Mouse (Mus musculus) ovary, postnatal 10 days (tissue): ENCODE results near the gene Cers5.
"Not testable (repeated sequence)": the region's sequence is repeated elsewhere in the genome, so short reads cannot be mapped to it uniquely, and the experiment has no call there.

Experiments used
- DNase-seq: peaks from one replicate; pipeline ENCODE4 v3.0.0; 2022; ENCODE audit warnings: low spot score

The Cers5 gene

GRCm38 (mm10) chr15:99708176-99708575, 64.5 kb downstream of the Cers5 start:
- no peak for DNase-seq

GRCm38 (mm10) chr15:99705440-99706048, 67.1 kb downstream of the Cers5 start, which contains the start of gene Gm17349:
Gene Gm17349 (minus strand): TSS chr15:99705490.
- DNase-seq: no peak

GRCm38 (mm10) chr15:99704881-99705280, 67.8 kb downstream of the Cers5 start:
- DNase-seq: no peak

DNA sequence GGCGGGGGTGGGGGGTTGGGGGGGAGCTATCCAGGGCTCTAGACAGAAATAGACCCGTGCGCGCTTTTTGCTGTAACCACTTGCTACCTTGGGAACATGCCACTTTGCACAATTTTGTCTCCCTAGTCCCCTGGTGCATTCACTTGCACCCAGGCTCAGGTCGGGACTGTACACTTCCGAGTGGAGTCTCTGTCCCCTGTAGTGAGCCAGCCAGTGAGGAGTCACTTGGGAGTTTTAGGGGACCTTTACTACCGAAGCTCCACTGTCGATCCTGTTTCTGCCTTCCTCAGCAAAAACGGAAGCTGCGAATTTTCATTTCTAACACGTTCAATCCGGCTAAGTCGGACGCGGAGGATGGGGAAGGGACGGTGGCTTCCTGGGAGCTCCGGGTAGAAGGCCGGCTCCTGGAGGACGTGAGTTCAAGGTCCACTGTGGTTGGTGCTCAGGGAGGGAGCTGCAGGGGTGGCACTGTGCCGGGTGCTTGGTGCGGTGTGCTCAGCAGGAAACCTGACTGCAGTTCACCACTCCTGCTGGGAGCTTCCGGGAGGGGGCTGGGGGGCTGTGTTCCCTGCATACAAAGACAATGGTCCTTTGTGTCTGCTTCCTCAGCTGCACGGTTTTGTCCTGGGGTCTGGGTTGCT, 68.5 kb downstream of the Cers5 start:
- no peak for DNase-seq

DNA sequence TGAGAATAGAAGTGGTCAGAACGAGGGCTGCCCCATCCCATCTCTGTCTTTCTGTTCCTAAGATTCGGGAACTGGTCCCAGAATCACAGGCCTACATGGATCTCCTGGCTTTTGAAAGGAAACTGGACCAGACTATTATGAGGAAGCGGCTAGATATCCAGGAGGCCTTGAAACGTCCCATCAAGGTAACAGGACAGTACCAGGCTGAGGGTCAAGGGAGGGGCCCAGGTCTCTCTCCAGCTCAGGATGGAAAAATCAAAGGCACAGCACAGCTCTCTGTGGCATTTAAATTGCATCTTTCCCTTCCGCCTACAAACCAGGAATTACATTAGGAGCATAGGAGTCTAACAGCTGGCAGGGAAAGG, 69.0 kb downstream of the Cers5 start:
- no peak for DNase-seq

- DNase-seq: no peak
These were observed 69.6 kb downstream of the Cers5 start for GRCm38 (mm10) chr15:99703104-99703503.

DNA sequence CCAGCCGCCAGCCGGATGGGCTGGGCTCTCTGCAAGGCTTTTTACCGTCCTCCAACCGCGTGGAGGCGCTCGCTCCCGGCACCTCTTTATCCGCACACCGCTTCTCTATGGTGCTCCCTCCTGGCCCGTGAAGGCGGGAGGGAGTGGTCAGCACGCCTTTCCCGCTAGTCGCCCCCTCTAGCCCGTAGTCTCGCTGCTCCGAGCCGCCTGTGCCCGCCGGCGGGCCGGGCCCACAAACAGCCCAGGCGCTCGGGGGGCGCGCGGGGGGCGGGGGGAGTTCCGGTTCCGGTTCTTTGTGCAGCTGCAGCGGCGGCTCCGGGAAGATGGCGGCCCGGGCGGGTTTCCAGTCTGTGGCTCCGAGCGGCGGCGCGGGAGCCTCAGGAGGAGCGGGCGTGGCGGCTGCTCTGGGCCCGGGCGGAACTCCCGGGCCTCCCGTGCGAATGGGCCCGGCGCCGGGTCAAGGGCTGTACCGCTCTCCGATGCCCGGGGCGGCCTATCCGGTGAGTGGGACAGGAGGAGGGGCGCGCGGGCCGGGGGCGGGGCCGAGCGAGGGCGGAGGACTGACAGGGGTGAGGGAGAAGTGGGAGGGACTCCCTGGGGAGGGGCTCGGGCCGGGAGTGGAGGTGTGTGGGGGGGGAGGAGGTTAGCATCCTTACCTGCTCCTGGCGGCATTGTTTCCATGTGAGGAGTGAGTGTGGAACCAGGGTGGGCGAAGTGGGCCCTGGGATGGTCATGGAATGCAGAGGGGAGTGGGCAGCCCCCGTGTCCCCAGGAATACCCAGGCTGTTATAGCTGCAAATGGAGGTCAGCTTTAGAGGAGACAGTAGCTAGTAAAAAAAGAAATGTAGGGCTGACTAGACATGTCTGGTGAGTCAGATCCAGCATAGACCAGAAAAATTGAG, 70.4 kb downstream of the Cers5 start, which contains the start of gene Smarcd1:
TSS of gene Smarcd1 (plus strand) at position 131 of the 902 bp plus-strand sequence.
- DNase-seq: peak; percentile 95

- not testable (repeated sequence) for DNase-seq
These were observed 71.1 kb downstream of the Cers5 start for GRCm38 (mm10) chr15:99701640-99701998.

- no peak for DNase-seq
These were observed 72.2 kb downstream of the Cers5 start for GRCm38 (mm10) chr15:99700219-99701106.

DNA sequence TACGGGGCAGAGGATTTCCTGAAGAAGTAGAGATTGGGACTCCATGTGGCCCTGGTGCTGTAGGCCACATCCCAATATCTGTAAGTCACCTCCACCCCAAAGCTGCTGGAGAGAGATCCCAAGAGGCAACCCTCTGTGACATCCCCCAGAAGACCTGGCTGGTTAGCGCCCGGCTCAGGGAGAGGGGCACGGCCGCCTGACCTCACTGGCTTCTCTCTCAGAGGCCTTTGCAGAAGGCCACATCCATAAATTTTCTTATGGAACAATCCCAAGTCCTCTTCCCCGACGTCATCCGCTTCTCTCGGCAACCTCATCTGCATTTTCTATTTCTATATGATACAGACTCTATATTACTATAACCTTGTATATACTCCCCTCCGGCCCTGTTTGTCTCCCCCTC, 73.0 kb downstream of the Cers5 start:
- DNase-seq: no peak

DNA sequence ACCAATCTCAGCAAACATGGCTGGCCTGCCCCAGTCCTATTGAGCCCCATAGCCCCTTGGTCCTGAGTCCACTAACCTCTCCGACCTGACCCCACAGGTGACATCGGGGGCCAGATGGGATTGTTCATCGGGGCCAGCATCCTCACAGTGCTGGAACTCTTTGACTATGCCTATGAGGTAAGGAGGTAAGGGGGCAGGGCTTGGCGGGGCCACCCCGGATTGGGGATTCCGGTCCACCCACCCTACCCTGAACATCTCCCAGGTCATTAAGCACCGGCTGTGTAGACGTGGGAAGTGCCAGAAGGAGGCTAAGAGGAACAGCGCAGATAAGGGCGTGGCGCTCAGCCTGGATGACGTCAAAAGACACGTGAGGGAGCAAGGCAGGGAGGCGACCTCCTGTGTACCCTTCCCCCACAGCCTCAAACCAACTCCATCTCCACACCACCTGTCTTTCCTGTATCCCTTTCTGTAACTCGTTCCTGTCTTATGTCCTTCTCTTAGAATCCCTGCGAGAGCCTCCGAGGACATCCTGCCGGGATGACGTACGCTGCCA, 74.1 kb downstream of the Cers5 start:
- DNase-seq: no peak

GRCm38 (mm10) chr15:99697309-99697708, 75.4 kb downstream of the Cers5 start:
- no peak for DNase-seq

- DNase-seq: no peak
These were observed 80.7 kb downstream of the Cers5 start for GRCm38 (mm10) chr15:99691976-99692375.

DNA sequence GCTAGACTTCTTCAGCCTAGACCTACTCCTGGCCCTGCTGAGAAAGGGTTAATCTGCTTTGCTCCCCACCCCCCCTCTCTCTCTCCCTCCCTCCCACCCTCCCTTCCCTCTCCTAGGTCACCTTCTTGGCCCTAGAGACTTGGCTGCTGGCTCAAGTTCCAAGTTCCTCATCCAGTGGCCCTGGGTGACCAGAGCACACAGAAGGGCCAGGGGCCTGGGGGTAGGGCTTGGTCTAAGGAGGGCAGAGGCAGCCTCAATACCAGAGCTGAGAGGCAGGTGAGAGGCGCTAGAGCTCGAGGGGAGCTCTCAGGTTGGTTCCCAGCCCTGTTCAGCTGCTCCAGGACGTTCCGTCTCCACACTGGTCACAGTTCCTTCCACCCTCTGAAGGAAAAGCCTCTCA, 81.8 kb downstream of the Cers5 start:
- no peak for DNase-seq

DNA sequence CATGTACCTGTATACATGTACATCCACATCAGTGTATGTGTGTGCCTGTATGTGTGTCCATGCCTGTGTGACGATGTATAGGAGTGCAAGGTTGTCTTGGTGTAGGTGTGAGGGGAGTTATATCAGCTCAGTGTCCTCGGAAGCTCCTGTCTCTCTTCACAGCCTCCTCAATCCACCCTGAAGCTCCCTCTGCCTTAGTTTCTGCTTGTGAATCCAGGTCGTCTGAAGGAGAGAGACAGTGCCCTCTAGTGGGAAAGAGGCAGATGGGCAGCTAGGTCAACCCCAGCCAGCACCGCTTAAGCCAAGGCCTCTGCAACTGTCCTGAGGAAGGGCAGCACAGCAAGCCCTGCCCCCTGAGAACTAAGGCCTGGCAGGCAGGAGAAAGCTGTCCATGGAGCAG, 84.0 kb downstream of the Cers5 start:
- DNase-seq: no peak
